In the genomic region with DNA sequence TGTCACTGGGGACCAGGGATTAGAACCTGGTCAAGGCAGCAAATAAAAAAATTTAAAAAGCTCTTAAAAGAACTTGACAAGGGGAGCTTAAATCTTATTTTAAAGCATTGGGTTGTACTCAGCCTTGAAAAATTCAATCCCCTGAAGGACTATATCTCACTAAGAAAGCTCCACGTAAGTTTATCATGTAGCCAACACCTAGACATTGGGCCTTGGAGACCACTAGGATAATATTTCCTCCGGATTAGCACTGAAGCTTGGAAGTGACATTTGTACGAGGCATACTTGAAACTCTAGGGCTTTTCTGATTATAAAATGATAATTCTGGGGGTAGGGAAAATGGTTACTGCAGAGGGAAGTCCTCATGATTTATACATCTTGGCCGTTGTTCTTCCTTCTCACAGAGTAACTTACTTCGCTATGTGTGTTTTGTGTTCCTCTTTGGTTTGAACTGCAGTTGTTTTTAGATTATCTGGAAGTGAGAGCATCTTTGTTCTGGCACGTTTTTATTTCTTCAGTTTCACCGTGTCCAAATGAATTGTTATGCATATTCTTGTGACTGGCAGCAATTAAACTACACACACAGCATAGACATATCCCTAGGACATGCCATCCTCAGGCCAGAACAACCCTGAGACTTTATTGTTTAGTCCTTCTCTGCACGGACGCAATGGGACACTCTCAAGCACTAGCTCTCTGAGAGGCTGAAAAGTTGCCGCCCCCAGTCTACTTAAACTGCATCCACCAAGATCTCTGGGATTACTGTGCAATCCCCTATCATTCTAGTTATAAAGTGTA, we compare ENCODE assay signal across 25 mouse cellular contexts. TPM values are rescaled to one million over a fixed set of nuclear protein-coding genes. Genes with fewer than 3 reads are reported as not detected.
A peak's percentile ranks its signal among the peaks of the same experiment; 100 is the strongest.
DNase-seq lines count a peak whose midpoint lies in the region; ATAC-seq and TF ChIP-seq lines count a peak whose summit lies in the region.
"Had no signal": no experiment of that assay in that cellular context is flagged by ENCODE, and none has a peak within 500 bp of the region (broad histone marks: within the 10 kb centered on the region; RNA-seq: fewer than 3 reads in every experiment).

No protein-coding gene starts in this region.

- 0 out of 2 replicates have a peak overlapping the region, but pooled peaks have one; percentile 29 for H3K27ac ChIP-seq in kidney, embryonic 15.5 days
- H3K27ac ChIP-seq in limb, embryonic 14.5 days (replicated peaks; ENCODE audit: low read depth, low read length): no peak overlapping the region
- no peak overlapping the region; the same call in 1 of the 2 replicates for H3K27ac ChIP-seq in neural tube, embryonic 14.5 days (ENCODE audit: low read depth, low read length)
- H3K27ac ChIP-seq: embryonic facial prominence, embryonic 15.5 days; forebrain, embryonic 10.5 days; gastrocnemius, adult 2 months; hindbrain, embryonic 13.5 days had no signal

- no peaks in the 10 kb centered on the region for H3K27me3 ChIP-seq in kidney, embryonic 15.5 days
- no peaks in the 10 kb centered on the region for H3K27me3 ChIP-seq in limb, embryonic 14.5 days (ENCODE audit: control insufficient read depth, insufficient read depth, low read length)
- no peaks in the 10 kb centered on the region for H3K27me3 ChIP-seq in neural tube, embryonic 14.5 days (ENCODE audit: control insufficient read depth, insufficient read depth, low read length)
- H3K27me3 ChIP-seq: CH12.LX; embryonic facial prominence, embryonic 15.5 days; hindbrain, embryonic 13.5 days; Patski had no signal

- no peaks in the 10 kb centered on the region for H3K36me3 ChIP-seq in kidney, embryonic 15.5 days
- no peaks in the 10 kb centered on the region for H3K36me3 ChIP-seq in limb, embryonic 14.5 days (ENCODE audit: control insufficient read depth, insufficient read depth, low read length)
- H3K36me3 ChIP-seq in neural tube, embryonic 14.5 days (ENCODE audit: control insufficient read depth, insufficient read depth, low read length): no peaks in the 10 kb centered on the region
- H3K36me3 ChIP-seq: embryonic facial prominence, embryonic 15.5 days; forebrain, embryonic 10.5 days; hindbrain, embryonic 13.5 days had no signal

- TF ChIP-seq POLR2A in limb, embryonic 14.5 days (IDR thresholded peaks at IDR 0.05; ENCODE audit: borderline replicate concordance, extremely low read depth, insufficient read depth, insufficient read length): no peak

- WGBS in kidney, embryonic 15.5 days: 52% methylated on average over 10 of the region's 10 CpGs
- WGBS in limb, embryonic 14.5 days: 57% methylated on average over 10 of the region's 10 CpGs
- WGBS in neural tube, embryonic 14.5 days: 65% methylated on average over 10 of the region's 10 CpGs

- no peak overlapping the region for H3K4me2 ChIP-seq in kidney, embryonic 15.5 days
- H3K4me2 ChIP-seq in limb, embryonic 14.5 days (replicated peaks; ENCODE audit: low read depth, low read length, severe bottlenecking): no peak overlapping the region
- H3K4me2 ChIP-seq in neural tube, embryonic 14.5 days (ENCODE audit: low read depth, low read length): no peak overlapping the region
- H3K4me2 ChIP-seq: embryonic facial prominence, embryonic 15.5 days; hindbrain, embryonic 13.5 days had no signal

- no peak for ATAC-seq in kidney, embryonic 15.5 days (replicated peaks; ENCODE audit: low FRiP score)
- peak; percentile 51 for ATAC-seq in limb, embryonic 14.5 days (ENCODE audit: low FRiP score, low read depth)
- peak; percentile 60; the same call in 1 of the 2 replicates for ATAC-seq in neural tube, embryonic 14.5 days (ENCODE audit: low read depth)
- ATAC-seq: activated CD4-positive, CD25-positive, alpha-beta regulatory T cell, adult 4 months; forebrain, embryonic 14.5 days; Patski had no signal

- intact Hi-C loops in heart, postnatal 36 days (cut with DNase I): no loop called here

- no peak overlapping the region for H3K9ac ChIP-seq in kidney, embryonic 15.5 days
- no peak overlapping the region for H3K9ac ChIP-seq in limb, embryonic 14.5 days (ENCODE audit: low read depth, low read length, severe bottlenecking)
- H3K9ac ChIP-seq in neural tube, embryonic 14.5 days (replicated peaks; ENCODE audit: low read depth, low read length): no peak overlapping the region
- H3K9ac ChIP-seq: embryonic facial prominence, embryonic 15.5 days; hindbrain, embryonic 13.5 days had no signal

- no peak overlapping the region for H3K4me3 ChIP-seq in kidney, embryonic 15.5 days (replicated peaks)
- H3K4me3 ChIP-seq in limb, embryonic 14.5 days (replicated peaks; ENCODE audit: low read length): no peak overlapping the region
- H3K4me3 ChIP-seq in neural tube, embryonic 14.5 days (ENCODE audit: low read depth, low read length): no peak overlapping the region
- H3K4me3 ChIP-seq: embryonic facial prominence, embryonic 15.5 days; erythroblast, embryonic 14.5 days; forebrain, embryonic 10.5 days; gastrocnemius, adult 2 months; hindbrain, embryonic 13.5 days had no signal

- DNase-seq in kidney, adult 18-20 months: no peak
- DNase-seq in kidney, postnatal 4 days: peak; percentile 13 to 27
- no peak for DNase-seq in kidney, adult 11 months
- DNase-seq in limb, embryonic 14.5 days (ENCODE audit: low spot score): peak; percentile 57
- DNase-seq in heart, postnatal 36 days: no peak
- DNase-seq: adrenal gland, postnatal 14 days; cerebellum, adult 11-12 months; cerebellum, adult 9-11 months; cerebellum, postnatal 36 days; gastrocnemius, adult 2 months; gastrocnemius, postnatal 25 days; heart, postnatal 10 days had no signal

- H3K4me1 ChIP-seq in kidney, embryonic 15.5 days: no peaks in the 10 kb centered on the region
- peaks cover 12% of the 10 kb centered on the region; the same call in 1 of the 2 replicates for H3K4me1 ChIP-seq in limb, embryonic 14.5 days (ENCODE audit: control insufficient read depth, insufficient read depth, low read length)
- H3K4me1 ChIP-seq in neural tube, embryonic 14.5 days (ENCODE audit: control insufficient read depth, insufficient read depth, low read length): no peaks in the 10 kb centered on the region
- H3K4me1 ChIP-seq: embryonic facial prominence, embryonic 15.5 days; forebrain, embryonic 10.5 days; hindbrain, embryonic 13.5 days had no signal

- no peaks in the 10 kb centered on the region for H3K9me3 ChIP-seq in kidney, embryonic 15.5 days (replicated peaks)
- peaks cover 3% of the 10 kb centered on the region; the same call in 1 of the 2 replicates for H3K9me3 ChIP-seq in limb, embryonic 14.5 days (ENCODE audit: control insufficient read depth, low read length)
- H3K9me3 ChIP-seq in neural tube, embryonic 14.5 days (ENCODE audit: control insufficient read depth, low read length): no peaks in the 10 kb centered on the region
- H3K9me3 ChIP-seq: embryonic facial prominence, embryonic 15.5 days; forebrain, embryonic 10.5 days; hindbrain, embryonic 13.5 days had no signal

RNA-seq across cellular contexts. Expression of a gene that starts 11.6 kb away (rescaled TPM):
- 0.09 and 0.34 TPM in 2 replicates for polyA plus RNA-seq in kidney, embryonic 15.5 days (2015; fragmentation: Nextera tagmentation; extraction: Ambion mirVana)
- 0.18 and 0.23 TPM in 2 replicates for polyA plus RNA-seq in limb, embryonic 14.5 days (2012; rRNA removed)
- 0.17 and 0.36 TPM in 2 replicates for polyA plus RNA-seq in limb, embryonic 14.5 days (2014; fragmentation: Nextera tagmentation; extraction: Ambion mirVana)
- not detected in 2 replicates for polyA plus RNA-seq in neural tube, embryonic 14.5 days (2014; fragmentation: Nextera tagmentation; extraction: Ambion mirVana)
- 1 to 10 TPM in 1 of 2 experiments, under 1 TPM in 1; 0.58 to 1.6 TPM for total RNA-seq in heart, postnatal 36 days (2021)
- total RNA-seq: adrenal gland, adult 18-20 months; adrenal gland, postnatal 14 days; CH12.LX; granulocyte monocyte progenitor cell, adult 5-6 weeks; hematopoietic stem cell, adult 5-6 weeks had no signal
- polyA plus RNA-seq: activated CD4-positive, CD25-positive, alpha-beta regulatory T cell, adult 4 months; erythroblast, embryonic 14.5 days; Patski had no signal

RNA-seq across cellular contexts. Expression of a gene that starts 42.7 kb away (rescaled TPM):
- polyA plus RNA-seq in kidney, embryonic 15.5 days (2015; fragmentation: Nextera tagmentation; extraction: Ambion mirVana): 29.5 and 29.7 TPM in 2 replicates
- polyA plus RNA-seq in limb, embryonic 14.5 days (2012; rRNA removed): 24.9 and 28.2 TPM in 2 replicates
- 46.3 and 54.1 TPM in 2 replicates for polyA plus RNA-seq in limb, embryonic 14.5 days (2014; fragmentation: Nextera tagmentation; extraction: Ambion mirVana)
- 158 and 178 TPM in 2 replicates for polyA plus RNA-seq in neural tube, embryonic 14.5 days (2014; fragmentation: Nextera tagmentation; extraction: Ambion mirVana)
- 10 to 100 TPM; 20.9 to 22.5 TPM for total RNA-seq in heart, postnatal 36 days (2021)

Comparison
In these comparisons a context has a peak if more than half of its experiments do, and no peak if none do; other contexts are left out.
1. DNase-seq: peak in kidney, postnatal 4 days (2 of 2) and limb, embryonic 14.5 days (single experiment); none in kidney, adult 18-20 months (single experiment), kidney, adult 11 months (single experiment) and heart, postnatal 36 days (0 of 2).